Comparison of ENCODE assay signal across 21 mouse cellular contexts in the genomic region with DNA sequence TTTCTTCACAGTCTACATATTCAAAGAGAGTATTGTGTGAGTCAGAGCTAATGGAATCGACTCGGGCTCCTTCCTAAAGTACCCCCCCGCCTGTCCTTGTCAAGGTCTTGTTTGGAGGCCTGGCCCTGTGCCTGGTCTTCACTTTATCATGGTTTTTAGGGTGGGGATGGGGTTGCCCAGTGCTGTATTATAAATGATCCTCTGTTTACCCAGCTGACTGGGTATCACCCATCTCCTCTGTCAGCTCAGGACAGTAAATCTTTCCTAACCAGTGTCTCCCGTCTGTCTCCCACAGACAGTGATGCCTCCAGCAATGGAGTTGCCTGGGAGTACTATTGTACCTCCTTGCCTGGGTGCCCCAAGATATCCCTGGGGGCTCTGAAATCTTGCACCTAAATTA. TPM values are rescaled to one million over a fixed set of nuclear protein-coding genes. Genes with fewer than 3 reads are reported as not detected.
DNase-seq lines count a peak whose midpoint lies in the region; ATAC-seq and TF ChIP-seq lines count a peak whose summit lies in the region.
"Had no signal": no experiment of that assay in that cellular context is flagged by ENCODE, and none has a peak within 500 bp of the region (broad histone marks: within the 10 kb centered on the region; RNA-seq: fewer than 3 reads in every experiment).

No protein-coding gene starts in this region.

- no peaks in the 10 kb centered on the region for H3K4me1 ChIP-seq in kidney, embryonic 15.5 days
- H3K4me1 ChIP-seq: limb, embryonic 15.5 days; liver, embryonic 15.5 days; midbrain, embryonic 12.5 days had no signal

- H3K9me3 ChIP-seq in kidney, embryonic 15.5 days (replicated peaks), result no peaks in the 10 kb centered on the region
- H3K9me3 ChIP-seq: limb, embryonic 15.5 days; liver, embryonic 15.5 days; midbrain, embryonic 12.5 days had no signal

- ATAC-seq in kidney, embryonic 15.5 days (replicated peaks; ENCODE audit: low FRiP score), result 0 out of 2 replicates have a peak, but pooled peaks have one; percentile 62
- ATAC-seq: inflammation-experienced regulatory T-cells, adult 6 months; lung, postnatal 0 days had no signal

- no peak for TF ChIP-seq CTCF in brain, embryonic 14.5 days (IDR thresholded peaks at IDR 0.05; ENCODE audit: borderline replicate concordance, extremely low read depth, insufficient read depth, insufficient read length)

- 56% methylated on average over 4 of the region's 4 CpGs for WGBS in kidney, embryonic 15.5 days

- TF ChIP-seq POLR2A in brain, embryonic 14.5 days (IDR thresholded peaks at IDR 0.05; ENCODE audit: borderline replicate concordance, extremely low read depth, insufficient read depth, insufficient read length, poor library complexity, severe bottlenecking), result no peak

- H3K4me3 ChIP-seq in kidney, embryonic 15.5 days (replicated peaks), result no peak overlapping the region
- H3K4me3 ChIP-seq: limb, embryonic 15.5 days; liver, embryonic 15.5 days; midbrain, embryonic 12.5 days had no signal

- no peaks in the 10 kb centered on the region for H3K27me3 ChIP-seq in kidney, embryonic 15.5 days
- H3K27me3 ChIP-seq: limb, embryonic 15.5 days; liver, embryonic 15.5 days; midbrain, embryonic 12.5 days had no signal

- H3K36me3 ChIP-seq in kidney, embryonic 15.5 days, result no peaks in the 10 kb centered on the region
- H3K36me3 ChIP-seq: limb, embryonic 15.5 days; liver, embryonic 15.5 days; midbrain, embryonic 12.5 days had no signal

- no peak overlapping the region for H3K9ac ChIP-seq in kidney, embryonic 15.5 days
- H3K9ac ChIP-seq: limb, embryonic 15.5 days; liver, embryonic 15.5 days; midbrain, embryonic 12.5 days had no signal

- H3K27ac ChIP-seq in kidney, embryonic 15.5 days, result no peak overlapping the region
- H3K27ac ChIP-seq: limb, embryonic 15.5 days; liver, embryonic 15.5 days; midbrain, embryonic 12.5 days had no signal

- no peak for DNase-seq in kidney, postnatal 10 days
- peak; percentile 55 for DNase-seq in ovary, postnatal 36 days (ENCODE audit: low spot score)
- DNase-seq in ovary, postnatal 14 days (ENCODE audit: low spot score), result no peak
- DNase-seq in brain, embryonic 14.5 days (ENCODE audit: low read depth), result peak; percentile 8
- DNase-seq in cerebellum, postnatal 4 days (ENCODE audit: low spot score in 2 of 2), result no peak
- DNase-seq in lung, adult 18-20 months, result no peak
- DNase-seq: cerebellum, adult 2 months; cerebellum, postnatal 36 days; heart, postnatal 14 days; kidney, adult 8-10 months; right cerebral cortex, postnatal 25 days had no signal

- no peak overlapping the region for H3K4me2 ChIP-seq in kidney, embryonic 15.5 days
- H3K4me2 ChIP-seq: heart, embryonic 11.5 days; limb, embryonic 15.5 days; liver, embryonic 15.5 days; midbrain, embryonic 12.5 days had no signal

RNA-seq across cellular contexts. Expression of gene Fam240b, which starts 19.6 kb away (rescaled TPM):
- not detected in 2 replicates for polyA plus RNA-seq in kidney, embryonic 15.5 days (2015; fragmentation: Nextera tagmentation; extraction: Ambion mirVana)
- polyA plus RNA-seq in brain, embryonic 14.5 days (2012; rRNA removed), result not detected in 2 replicates
- polyA plus RNA-seq: C2C12; cerebellum, adult 2 months; forebrain, embryonic 11.5 days; heart, embryonic 11.5 days; inflammation-experienced regulatory T-cells, adult 6 months; limb, embryonic 15.5 days; liver, embryonic 15.5 days; lung, postnatal 0 days; midbrain, embryonic 12.5 days; spleen, adult 2 months had no signal

RNA-seq across cellular contexts. Expression of gene Cdk20, which starts 45.9 kb away (rescaled TPM):
- polyA plus RNA-seq in kidney, embryonic 15.5 days (2015; fragmentation: Nextera tagmentation; extraction: Ambion mirVana), result 10.4 and 12.8 TPM in 2 replicates
- 23.7 and 26.9 TPM in 2 replicates for polyA plus RNA-seq in brain, embryonic 14.5 days (2012; rRNA removed)

Comparison
In these comparisons a context has a peak if more than half of its experiments do, and no peak if none do; other contexts are left out.
1. DNase-seq: peak in ovary, postnatal 36 days (single experiment) and brain, embryonic 14.5 days (single experiment); none in kidney, postnatal 10 days (single experiment), ovary, postnatal 14 days (single experiment), cerebellum, postnatal 4 days (0 of 2) and lung, adult 18-20 months (0 of 2).